Mouse (Mus musculus) cerebellum, adult 2 months (tissue): ENCODE measurements around the gene Gtdc1. TPM values are rescaled to one million over a fixed set of nuclear protein-coding genes. Genes with fewer than 3 reads are reported as not detected.
"Not testable (repeated sequence)": the region's sequence is repeated elsewhere in the genome, so short reads cannot be mapped to it uniquely, and the experiment has no call there.

Source experiments
- DNase-seq, 2 experiments: peaks; one replicate each; pipeline ENCODE4 v3.0.0; 2021
- H3K27ac ChIP-seq: fragments of 200-500 bp; 2 replicates; pipeline ENCODE4 v1.5.1; 2012; ENCODE audit warnings: low read length, control low read depth, inconsistent platforms; ENCODE audit not compliant: insufficient read depth
- H3K27me3 ChIP-seq: fragments of 200-500 bp; 2 replicates; pipeline ENCODE4 v1.6.1; 2012; ENCODE audit warnings: inconsistent platforms, mild to moderate bottlenecking, low read length, moderate library complexity; ENCODE audit not compliant: control insufficient read depth, insufficient read depth
- H3K4me1 ChIP-seq: fragments of 200-500 bp; 2 replicates; pipeline ENCODE4 v1.6.1; 2011; ENCODE audit warnings: low read length; ENCODE audit not compliant: control insufficient read depth, insufficient read depth
- H3K4me3 ChIP-seq: fragments of 200-500 bp; replicated peaks from 2 replicates; pipeline ENCODE3; 2011; ENCODE audit warnings: mild to moderate bottlenecking, low read depth, low read length, control low read depth; ENCODE audit not compliant: insufficient read depth
- CTCF ChIP-seq: fragments of 200-500 bp; IDR thresholded peaks from 2 replicates; pipeline ENCODE4 v1.5.1; 2011; ENCODE audit warnings: low read depth, mild to moderate bottlenecking, control low read depth, low read length, moderate library complexity, borderline replicate concordance; ENCODE audit not compliant: insufficient read depth
- POLR2A ChIP-seq: fragments of 200-500 bp; IDR thresholded peaks from 2 replicates; pipeline ENCODE4 v1.6.1; 2011; ENCODE audit warnings: low read length, control low read depth, borderline replicate concordance; ENCODE audit not compliant: insufficient read depth
- WGBS: fragments of 180-500 bp; shearing (Covaris S2); methylation state at CpG from one replicate; pipeline ENCODE4 v1.1.7; 2018; 5-methylcytosine and 5-hydroxymethylcytosine counted together
- polyA plus RNA-seq: library from polyadenylated mRNA; depleted of rRNA; stranded (reverse); fragments of >200 nt; gene quantifications from 2 replicates; pipeline ENCODE4 v1.2.3, GENCODE M21; 2012

Gene Gtdc1
- polyA plus RNA-seq, 1 experiment = 24.2 TPM

GRCm38 (mm10) chr2:44625154-44625553 lies 302.3 kb downstream of the Gtdc1 start:
- 82% methylated on average over 3 of the region's 3 CpGs for WGBS
- DNase-seq = no peak
- TF ChIP-seq CTCF (no peak), POLR2A (no peak)
- Histone ChIP-seq H3K4me3 (no peak overlapping the region), H3K27ac (no peak overlapping the region), H3K27me3 (no peaks in the 10 kb centered on the region), H3K4me1 (no peaks in the 10 kb centered on the region)

DNA sequence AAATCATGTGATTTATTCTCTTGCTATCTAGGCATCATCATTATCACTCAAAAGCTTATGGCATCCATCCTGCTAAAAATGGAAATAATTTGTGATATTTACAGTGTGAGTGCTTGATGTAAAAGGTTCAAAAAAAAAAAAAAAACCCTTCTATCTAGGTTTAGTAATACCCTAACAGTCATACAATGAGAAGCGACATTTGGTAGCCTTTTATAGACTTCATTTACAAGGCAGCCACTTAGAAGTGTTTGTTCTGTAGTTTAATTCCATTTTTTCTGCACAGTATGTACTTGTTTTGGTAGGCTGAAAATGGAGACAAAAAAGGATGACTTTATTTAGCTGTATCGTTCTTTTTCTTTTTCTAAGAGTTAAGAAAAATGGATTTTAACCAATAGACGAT lies 305.0 kb downstream of the Gtdc1 start:
- Histone ChIP-seq H3K4me3 (no peak overlapping the region), H3K27ac (no peak overlapping the region), H3K27me3 (no peaks in the 10 kb centered on the region), H3K4me1 (no peaks in the 10 kb centered on the region)
- 95% methylated on average over 3 of the region's 3 CpGs for WGBS
- TF ChIP-seq CTCF (no peak), POLR2A (no peak)
- DNase-seq = no peak

DNA sequence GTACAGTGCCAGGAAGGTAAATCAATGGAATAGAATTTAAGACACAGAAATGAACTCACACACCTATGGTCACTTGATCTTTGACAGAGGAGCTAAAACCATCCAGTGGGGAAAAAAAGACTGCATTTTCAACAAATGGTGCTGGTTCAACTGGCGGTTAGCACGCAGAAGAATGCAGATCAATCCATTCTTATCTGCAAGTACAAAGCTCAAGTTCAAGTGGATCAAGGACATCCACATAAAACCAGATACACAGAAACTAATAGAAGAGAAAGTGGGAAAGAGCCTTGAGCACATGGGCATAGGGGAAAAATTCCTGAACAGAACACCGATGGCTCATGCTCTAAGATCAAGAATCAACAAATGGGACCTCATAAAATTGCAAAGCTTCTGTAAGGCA lies 327.8 kb downstream of the Gtdc1 start:
- not testable (repeated sequence) for H3K27me3 ChIP-seq, H3K4me3 ChIP-seq, H3K27ac ChIP-seq, H3K4me1 ChIP-seq, DNase-seq
- WGBS = over 99% methylated on average over 3 of the region's 3 CpGs

- 47% methylated on average over 1 of the region's 1 CpGs for WGBS
- H3K27ac ChIP-seq = no peak overlapping the region
- no peaks in the 10 kb centered on the region for H3K4me1 ChIP-seq
- no peaks in the 10 kb centered on the region for H3K27me3 ChIP-seq
- H3K4me3 ChIP-seq = no peak overlapping the region
- no peak for DNase-seq
- TF ChIP-seq POLR2A = no peak
- TF ChIP-seq CTCF = no peak
Observed at GRCm38 (mm10) chr2:44594276-44594675, 333.2 kb downstream of the Gtdc1 start.

DNA sequence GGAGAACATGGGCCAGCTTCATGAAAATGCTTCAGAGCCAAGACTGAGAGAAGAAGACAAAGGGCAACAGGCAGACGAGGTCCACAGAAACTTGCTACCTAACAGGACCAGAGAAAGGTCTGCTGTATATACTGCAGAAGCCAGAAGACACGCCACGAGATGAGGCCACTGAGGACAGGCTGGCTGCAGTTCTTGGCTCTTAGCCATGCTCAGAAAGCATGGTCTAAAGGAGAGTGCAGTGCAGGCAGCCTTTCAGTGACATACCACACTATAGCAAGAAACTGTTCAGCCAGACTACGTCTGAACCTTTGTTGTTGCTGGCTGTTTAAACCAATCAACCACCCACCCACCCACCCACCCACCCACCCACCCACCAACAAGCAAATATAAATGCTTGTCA lies 336.6 kb downstream of the Gtdc1 start:
- 17% methylated on average over 4 of the region's 4 CpGs for WGBS
- TF ChIP-seq CTCF = no peak
- peak in 1 of 2 experiments; percentile 20 for DNase-seq

DNA sequence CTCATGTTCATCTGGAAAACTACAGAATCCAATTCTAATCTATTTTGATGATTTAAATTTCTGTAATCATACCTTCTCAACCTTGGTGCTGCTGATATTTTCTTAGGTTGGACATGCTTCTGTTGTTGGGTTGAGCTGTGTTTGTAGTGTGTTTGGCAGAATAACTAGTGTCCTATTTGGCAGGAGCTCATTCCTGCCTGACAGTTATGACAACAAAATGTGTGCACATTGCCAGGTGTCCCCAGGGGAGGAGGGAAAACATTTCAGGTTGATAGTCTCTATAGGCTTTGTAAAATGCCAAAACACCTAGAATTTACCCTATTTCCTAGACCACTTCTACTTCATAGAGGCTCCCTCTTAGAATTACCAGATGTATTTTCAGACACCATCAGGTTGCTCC lies 343.4 kb downstream of the Gtdc1 start:
- peaks cover 3% of the 10 kb centered on the region for H3K4me1 ChIP-seq
- no peak overlapping the region for H3K27ac ChIP-seq
- DNase-seq = peak; percentile 18 to 68
- TF ChIP-seq POLR2A = no peak
- no peak for TF ChIP-seq CTCF
- no peak overlapping the region for H3K4me3 ChIP-seq
- H3K27me3 ChIP-seq = no peaks in the 10 kb centered on the region

More for the DNA sequence above, 336.6 kb downstream of the Gtdc1 start:
- Histone ChIP-seq H3K4me1 (no peaks in the 10 kb centered on the region), H3K27me3 (no peaks in the 10 kb centered on the region), H3K4me3 (no peak overlapping the region), H3K27ac (no peak overlapping the region)

GRCm38 (mm10) chr2:44583491-44583890 lies 344.0 kb downstream of the Gtdc1 start:
- Histone ChIP-seq H3K4me3 (no peak overlapping the region), H3K27me3 (no peaks in the 10 kb centered on the region), H3K4me1 (peaks cover 3% of the 10 kb centered on the region), H3K27ac (no peak overlapping the region)
- TF ChIP-seq CTCF (no peak), POLR2A (no peak)
- no peak for DNase-seq

GRCm38 (mm10) chr2:44571810-44572209 lies 355.6 kb downstream of the Gtdc1 start:
- no peak overlapping the region for H3K27ac ChIP-seq
- no peaks in the 10 kb centered on the region; the same call in 1 of the 2 replicates for H3K4me1 ChIP-seq
- H3K4me3 ChIP-seq = no peak overlapping the region
- H3K27me3 ChIP-seq = no peaks in the 10 kb centered on the region
- TF ChIP-seq CTCF (no peak), POLR2A (no peak)
- no peak for DNase-seq
- WGBS = 85% methylated on average over 3 of the region's 3 CpGs

DNA sequence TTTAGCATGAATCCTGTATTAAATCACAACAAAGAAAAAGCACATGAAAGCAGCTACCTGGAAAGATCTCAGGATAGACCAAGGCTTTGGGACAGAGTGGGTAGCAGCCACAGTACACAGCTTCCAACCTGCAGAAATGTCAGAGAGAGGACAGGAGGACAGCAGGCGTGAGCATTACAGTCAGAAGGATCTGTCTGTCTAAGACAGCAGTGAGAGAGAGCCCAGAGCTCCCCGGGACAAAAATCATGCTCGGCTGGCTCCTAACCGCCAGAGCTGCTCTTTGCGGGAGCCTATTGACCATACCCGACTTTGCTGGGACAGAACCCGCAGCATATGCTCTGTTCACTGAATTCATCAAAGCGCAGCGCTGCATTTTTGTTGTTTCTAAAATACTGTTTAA lies 356.3 kb downstream of the Gtdc1 start:
- H3K27me3 ChIP-seq = no peaks in the 10 kb centered on the region
- H3K4me1 ChIP-seq = no peaks in the 10 kb centered on the region; the same call in 1 of the 2 replicates
- 29% methylated on average over 9 of the region's 9 CpGs for WGBS
- no peak overlapping the region for H3K4me3 ChIP-seq
- no peak overlapping the region for H3K27ac ChIP-seq
- no peak for TF ChIP-seq CTCF
- TF ChIP-seq POLR2A = no peak
- DNase-seq = no peak
